In genomic region chr11:117249282-117249984, GRCm38 (mm10) we compare ENCODE assay signal across 11 mouse cellular contexts. TPM values are rescaled to one million over a fixed set of nuclear protein-coding genes. Genes with fewer than 3 reads are reported as not detected.
DNase-seq lines count a peak whose midpoint lies in the region; ATAC-seq and TF ChIP-seq lines count a peak whose summit lies in the region.
"Had no signal": no experiment of that assay in that cellular context is flagged by ENCODE, and none has a peak within 500 bp of the region (broad histone marks: within the 10 kb centered on the region; RNA-seq: fewer than 3 reads in every experiment).

No protein-coding gene starts in this region.

- H3K27me3 ChIP-seq in intestine, embryonic 15.5 days (replicated peaks), result no peaks in the 10 kb centered on the region
- H3K27me3 ChIP-seq in intestine, embryonic 16.5 days (replicated peaks; ENCODE audit: control insufficient read depth, insufficient read depth, low read length), result no peaks in the 10 kb centered on the region
- H3K27me3 ChIP-seq in G1E (ENCODE audit: insufficient read depth, low read length), result peaks cover 40% of the 10 kb centered on the region
- H3K27me3 ChIP-seq in embryonic facial prominence, embryonic 13.5 days, result no peaks in the 10 kb centered on the region
- no peaks in the 10 kb centered on the region for H3K27me3 ChIP-seq in limb, embryonic 12.5 days

- ATAC-seq in intestine, embryonic 15.5 days, result no peak
- no peak for ATAC-seq in intestine, embryonic 16.5 days
- no peak for ATAC-seq in G1E (ENCODE audit: extremely low read depth, insufficient number of reproducible peaks, low FRiP score, poor library complexity, severe bottlenecking)
- ATAC-seq in embryonic facial prominence, embryonic 13.5 days (ENCODE audit: insufficient number of reproducible peaks, insufficient read depth, low FRiP score, low TSS enrichment, low read depth), result no peak
- no peak for ATAC-seq in limb, embryonic 12.5 days (ENCODE audit: insufficient number of reproducible peaks, insufficient read depth, low FRiP score, low TSS enrichment, low read depth)

- no peak overlapping the region for H3K9ac ChIP-seq in intestine, embryonic 15.5 days
- H3K9ac ChIP-seq in intestine, embryonic 16.5 days (ENCODE audit: low read depth, low read length), result no peak overlapping the region
- no peak overlapping the region for H3K9ac ChIP-seq in embryonic facial prominence, embryonic 13.5 days
- H3K9ac ChIP-seq in limb, embryonic 12.5 days (replicated peaks), result no peak overlapping the region
- H3K9ac ChIP-seq: liver, embryonic 14.5 days had no signal

- peaks cover 49% of the 10 kb centered on the region for H3K4me1 ChIP-seq in intestine, embryonic 15.5 days (replicated peaks)
- H3K4me1 ChIP-seq in intestine, embryonic 16.5 days (ENCODE audit: control insufficient read depth, insufficient read depth, low read length), result peaks cover 31% of the 10 kb centered on the region
- peaks cover 13% of the 10 kb centered on the region for H3K4me1 ChIP-seq in G1E (ENCODE audit: insufficient read depth, low read depth, low read length)
- peaks cover 40% of the 10 kb centered on the region for H3K4me1 ChIP-seq in embryonic facial prominence, embryonic 13.5 days
- peaks cover 41% of the 10 kb centered on the region for H3K4me1 ChIP-seq in limb, embryonic 12.5 days (replicated peaks)

- 0 out of 2 replicates have a peak overlapping the region, but pooled peaks have one; percentile 36 for H3K27ac ChIP-seq in intestine, embryonic 15.5 days
- no peak overlapping the region for H3K27ac ChIP-seq in intestine, embryonic 16.5 days (ENCODE audit: low read length)
- peak overlapping the region; percentile 33; the same call in 1 of the 2 replicates for H3K27ac ChIP-seq in embryonic facial prominence, embryonic 13.5 days
- peak overlapping the region; percentile 23; the same call in 1 of the 2 replicates for H3K27ac ChIP-seq in limb, embryonic 12.5 days
- H3K27ac ChIP-seq: liver, embryonic 14.5 days had no signal

- H3K4me2 ChIP-seq in intestine, embryonic 15.5 days (replicated peaks), result no peak overlapping the region
- no peak overlapping the region for H3K4me2 ChIP-seq in intestine, embryonic 16.5 days (ENCODE audit: low read depth, low read length)
- no peak overlapping the region for H3K4me2 ChIP-seq in embryonic facial prominence, embryonic 13.5 days
- H3K4me2 ChIP-seq in limb, embryonic 12.5 days, result no peak overlapping the region

- no peak for DNase-seq in G1E (ENCODE audit: low spot score)
- DNase-seq in spleen, adult 18-20 months, result no peak
- DNase-seq in cerebellum, postnatal 36 days, result no peak
- no peak for DNase-seq in lung, adult 18-20 months
- DNase-seq: adrenal gland, postnatal 36 days; kidney, postnatal 25 days had no signal

- no peaks in the 10 kb centered on the region for H3K9me3 ChIP-seq in intestine, embryonic 15.5 days
- H3K9me3 ChIP-seq in intestine, embryonic 16.5 days (ENCODE audit: control insufficient read depth, low read length), result no peaks in the 10 kb centered on the region
- no peaks in the 10 kb centered on the region for H3K9me3 ChIP-seq in G1E (replicated peaks)
- H3K9me3 ChIP-seq in embryonic facial prominence, embryonic 13.5 days, result no peaks in the 10 kb centered on the region
- H3K9me3 ChIP-seq in limb, embryonic 12.5 days, result no peaks in the 10 kb centered on the region

- WGBS in intestine, embryonic 15.5 days, result 75% methylated on average over 18 of the region's 18 CpGs
- 77% methylated on average over 18 of the region's 18 CpGs for WGBS in intestine, embryonic 16.5 days
- 77% methylated on average over 18 of the region's 18 CpGs for WGBS in embryonic facial prominence, embryonic 13.5 days
- WGBS in limb, embryonic 12.5 days, result 83% methylated on average over 18 of the region's 18 CpGs

- TF ChIP-seq CTCF in G1E (IDR thresholded peaks at IDR 0.05; ENCODE audit: low read depth, low read length), result no peak

- H3K4me3 ChIP-seq in intestine, embryonic 15.5 days (replicated peaks), result no peak overlapping the region
- no peak overlapping the region for H3K4me3 ChIP-seq in intestine, embryonic 16.5 days (ENCODE audit: low read length)
- 0 out of 2 replicates have a peak overlapping the region, but pooled peaks have one; percentile 7 for H3K4me3 ChIP-seq in G1E (ENCODE audit: low read depth, low read length)
- H3K4me3 ChIP-seq in embryonic facial prominence, embryonic 13.5 days, result no peak overlapping the region
- no peak overlapping the region for H3K4me3 ChIP-seq in limb, embryonic 12.5 days (replicated peaks)

- H3K36me3 ChIP-seq in intestine, embryonic 15.5 days, result no peaks in the 10 kb centered on the region; the same call in 1 of the 2 replicates
- no peaks in the 10 kb centered on the region for H3K36me3 ChIP-seq in intestine, embryonic 16.5 days (ENCODE audit: control insufficient read depth, insufficient read depth, low read length)
- no peaks in the 10 kb centered on the region for H3K36me3 ChIP-seq in G1E (replicated peaks)
- no peaks in the 10 kb centered on the region; the same call in 1 of the 2 replicates for H3K36me3 ChIP-seq in embryonic facial prominence, embryonic 13.5 days
- no peaks in the 10 kb centered on the region for H3K36me3 ChIP-seq in limb, embryonic 12.5 days

RNA-seq across cellular contexts. Expression of gene Sept9, which starts 50.0 kb away (rescaled TPM):
- 166 and 167 TPM in 2 replicates for polyA plus RNA-seq in intestine, embryonic 15.5 days (2015; fragmentation: Nextera tagmentation; extraction: Ambion mirVana)
- 183 and 191 TPM in 2 replicates for polyA plus RNA-seq in intestine, embryonic 16.5 days (2015; fragmentation: Nextera tagmentation; extraction: Ambion mirVana)
- 115 and 141 TPM in 2 replicates for total RNA-seq in G1E (2014; fragmentation: Nextera tagmentation)
- 261 and 292 TPM in 2 replicates for total RNA-seq in G1E (2017)
- 410 and 469 TPM in 2 replicates for polyA plus RNA-seq in G1E (2012)
- 186 and 202 TPM in 2 replicates for polyA plus RNA-seq in embryonic facial prominence, embryonic 13.5 days (2015; fragmentation: Nextera tagmentation; extraction: Ambion mirVana)
- 230 and 234 TPM in 2 replicates for polyA plus RNA-seq in limb, embryonic 12.5 days (2016; fragmentation: Nextera tagmentation; extraction: Ambion mirVana)
